Mouse (Mus musculus) heart, embryonic 15.5 days (tissue): Measurements from ENCODE around the gene Ppa1. TPM values are rescaled to one million over a fixed set of nuclear protein-coding genes. Genes with fewer than 3 reads are reported as not detected.

Source experiments
- ATAC-seq: fragments of 200-750 bp; cut with Nextera tagmentation; replicated peaks from 2 replicates; pipeline ENCODE4 v1.8.0; 2017; ENCODE audit warnings: low read depth, moderate TSS enrichment; ENCODE audit not compliant: insufficient number of reproducible peaks, insufficient read depth, low FRiP score
- H3K27ac ChIP-seq: fragments of 300-500 bp; sonication (generic); 2 replicates; pipeline ENCODE4 v1.5.1; 2015; ENCODE audit warnings: mild to moderate bottlenecking, inconsistent platforms
- H3K27me3 ChIP-seq: fragments of 300-500 bp; sonication (generic); 2 replicates; pipeline ENCODE4 v1.6.1; 2015; ENCODE audit warnings: inconsistent platforms
- H3K36me3 ChIP-seq: fragments of 300-500 bp; sonication (generic); 2 replicates; pipeline ENCODE4 v1.6.1; 2015; ENCODE audit warnings: mild to moderate bottlenecking, inconsistent platforms
- H3K4me1 ChIP-seq: fragments of 300-500 bp; sonication (generic); replicated peaks from 2 replicates; pipeline ENCODE4 v1.6.1; 2015; ENCODE audit warnings: inconsistent platforms
- H3K4me2 ChIP-seq: fragments of 300-500 bp; sonication (generic); 2 replicates; pipeline ENCODE4 v1.6.1; 2015; ENCODE audit warnings: inconsistent platforms, mild to moderate bottlenecking, moderate library complexity
- H3K4me3 ChIP-seq: fragments of 300-500 bp; sonication (generic); 2 replicates; pipeline ENCODE4 v1.5.1; 2015; ENCODE audit warnings: mild to moderate bottlenecking, inconsistent platforms
- H3K9ac ChIP-seq: fragments of 300-500 bp; sonication (generic); 2 replicates; pipeline ENCODE4 v1.6.1; 2015; ENCODE audit warnings: mild to moderate bottlenecking, inconsistent platforms
- H3K9me3 ChIP-seq: fragments of 300-500 bp; sonication (generic); replicated peaks from 2 replicates; pipeline ENCODE4 v1.6.1; 2016; ENCODE audit warnings: inconsistent platforms
- WGBS: fragments of 180-500 bp; shearing (Covaris S2); methylation state at CpG from one replicate; pipeline ENCODE4 v1.1.7; 2015; ENCODE audit warnings: mixed read lengths; 5-methylcytosine and 5-hydroxymethylcytosine counted together
- polyA plus RNA-seq: library from polyadenylated mRNA; unstranded; fragments of >200 nt; fragmentation: Nextera tagmentation; extraction: Ambion mirVana; gene quantifications from 2 replicates; pipeline ENCODE4 v1.2.1, GENCODE M21; 2015

Ppa1 gene
- polyA plus RNA-seq, 1 experiment from 2014 or later: 84.9 TPM

DNA sequence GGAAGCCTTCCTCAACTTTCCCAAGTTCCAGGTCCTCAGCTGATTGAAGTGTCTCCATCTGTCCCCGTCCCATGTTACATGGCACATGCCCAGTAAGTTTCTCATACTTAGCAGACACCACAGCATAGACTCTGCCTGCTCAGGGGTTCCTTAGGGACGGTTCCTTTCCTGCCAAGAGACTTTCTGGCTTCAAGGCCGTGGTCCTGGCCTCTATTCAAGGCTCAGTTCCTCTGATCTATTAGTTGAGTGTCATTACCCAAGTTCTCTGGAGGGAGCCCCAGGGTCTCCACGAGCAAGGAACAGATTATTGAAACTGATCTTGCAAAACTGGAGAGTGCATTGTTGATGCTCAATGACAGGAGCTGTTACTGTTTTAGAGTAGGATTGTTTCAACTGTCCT, 56.3 kb downstream of the Ppa1 start:
- Histone ChIP-seq H3K36me3 (peaks cover 28% of the 10 kb centered on the region; the same call in 1 of the 2 replicates), H3K27me3 (no peaks in the 10 kb centered on the region), H3K4me2 (no peak overlapping the region), H3K4me1 (peaks cover 5% of the 10 kb centered on the region), H3K9me3 (no peaks in the 10 kb centered on the region), H3K4me3 (no peak overlapping the region), H3K27ac (no peak overlapping the region), H3K9ac (no peak overlapping the region)
- 74% methylated on average over 4 of the region's 4 CpGs for WGBS
- no peak for ATAC-seq

DNA sequence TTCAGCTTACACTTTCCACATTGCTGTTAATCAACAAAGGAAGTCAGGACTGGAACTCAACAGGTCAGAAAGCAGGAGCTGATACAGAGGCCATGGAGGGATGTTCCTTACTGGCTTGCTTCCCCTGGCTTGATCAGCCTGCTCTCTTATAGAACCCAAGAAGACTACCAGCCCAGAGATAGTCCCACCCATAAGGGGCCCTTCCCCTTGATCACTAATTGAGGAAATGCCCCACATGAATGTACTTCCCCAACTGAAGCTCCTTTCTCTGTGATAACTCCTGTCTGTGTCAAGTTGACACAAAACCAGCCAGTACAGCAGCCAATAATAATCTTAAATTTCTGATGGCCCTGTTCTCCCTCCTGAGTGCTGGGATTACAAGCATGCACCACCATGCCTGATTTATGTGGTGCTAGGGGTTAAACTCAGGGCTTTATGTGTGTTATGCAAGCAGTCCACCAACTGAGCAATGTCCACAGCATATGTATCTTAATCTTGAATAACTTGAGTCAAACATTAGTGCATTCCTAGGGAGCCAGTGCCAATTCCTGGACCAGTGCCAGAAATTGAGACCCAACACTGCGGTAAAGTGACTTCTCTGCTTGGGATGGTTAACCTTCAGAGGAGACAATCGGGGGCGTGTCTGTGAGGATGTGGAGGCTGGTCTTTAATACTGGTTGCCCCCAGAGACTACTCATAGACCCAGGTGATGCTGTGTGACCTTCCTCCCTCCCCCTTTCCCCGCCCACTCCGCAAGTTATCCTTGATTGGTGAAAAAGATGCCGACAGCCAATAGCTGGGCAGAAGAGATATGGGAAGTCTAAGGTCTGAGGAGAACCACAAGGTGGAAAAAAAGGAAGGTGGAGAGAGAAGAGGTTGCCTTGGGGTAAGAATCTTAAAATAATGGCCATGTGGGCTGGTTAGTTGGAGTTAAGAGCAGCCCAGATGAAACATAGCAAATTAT, 58.3 kb downstream of the Ppa1 start:
- Histone ChIP-seq H3K27me3 (no peaks in the 10 kb centered on the region), H3K4me2 (no peak overlapping the region), H3K27ac (no peak overlapping the region), H3K4me1 (peaks cover 5% of the 10 kb centered on the region), H3K4me3 (no peak overlapping the region), H3K36me3 (peaks cover 18% of the 10 kb centered on the region; the same call in 1 of the 2 replicates), H3K9ac (no peak overlapping the region), H3K9me3 (no peaks in the 10 kb centered on the region)
- no peak for ATAC-seq
- WGBS: 67% methylated on average over 6 of the region's 6 CpGs

DNA sequence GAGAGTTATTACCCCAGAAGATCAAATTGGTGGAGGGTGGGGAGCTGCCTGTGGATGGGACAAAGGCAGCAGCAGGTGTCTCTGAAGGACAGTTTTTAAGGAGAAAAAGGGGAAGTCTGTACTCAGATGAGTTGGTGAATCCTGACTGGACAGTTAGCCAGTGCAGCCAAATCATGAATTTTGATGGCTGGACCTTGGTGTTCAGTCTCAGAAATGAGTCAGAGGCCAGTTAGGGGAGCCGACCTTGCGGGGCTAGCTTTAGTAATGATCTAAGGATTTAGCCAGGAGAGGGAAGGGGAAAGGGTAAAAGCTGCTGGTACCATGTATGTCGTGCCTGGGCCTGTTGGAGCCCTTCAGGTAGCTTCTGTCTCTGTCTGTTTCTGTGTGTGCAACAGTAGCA, 65.2 kb downstream of the Ppa1 start:
- ATAC-seq: no peak
- no peaks in the 10 kb centered on the region for H3K27me3 ChIP-seq
- no peak overlapping the region for H3K4me3 ChIP-seq
- 73% methylated on average over 3 of the region's 3 CpGs for whole genome bisulfite sequencing
- H3K36me3 ChIP-seq: no peaks in the 10 kb centered on the region
- peaks cover 14% of the 10 kb centered on the region for H3K4me1 ChIP-seq
- H3K4me2 ChIP-seq: no peak overlapping the region
- no peak overlapping the region for H3K9ac ChIP-seq
- H3K9me3 ChIP-seq: no peaks in the 10 kb centered on the region
- H3K27ac ChIP-seq: no peak overlapping the region

DNA sequence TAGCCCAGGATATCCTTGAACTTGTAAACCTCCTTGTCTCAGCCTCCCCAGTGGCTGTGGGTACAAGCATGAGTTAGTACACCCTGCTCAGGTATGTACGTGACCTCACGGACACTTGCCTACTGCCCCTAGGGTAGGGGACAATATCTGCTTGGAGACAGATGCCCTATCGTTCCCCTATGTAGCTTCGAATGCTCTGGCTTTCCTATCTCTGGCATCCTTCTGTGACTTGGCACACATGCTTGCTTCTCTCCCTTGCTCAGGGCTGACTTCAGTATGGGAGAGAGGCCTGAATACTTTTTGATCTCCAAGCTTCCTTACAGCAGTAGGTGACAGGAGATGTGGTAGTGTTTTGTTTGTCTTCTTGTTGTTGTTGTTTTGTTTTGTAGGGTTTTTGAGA, 65.8 kb downstream of the Ppa1 start:
- no peak for ATAC-seq
- WGBS: 88% methylated on average over 4 of the region's 4 CpGs
- Histone ChIP-seq H3K36me3 (no peaks in the 10 kb centered on the region), H3K9me3 (no peaks in the 10 kb centered on the region), H3K27ac (no peak overlapping the region), H3K4me3 (no peak overlapping the region), H3K9ac (no peak overlapping the region), H3K4me1 (peaks cover 14% of the 10 kb centered on the region), H3K27me3 (no peaks in the 10 kb centered on the region), H3K4me2 (no peak overlapping the region)

DNA sequence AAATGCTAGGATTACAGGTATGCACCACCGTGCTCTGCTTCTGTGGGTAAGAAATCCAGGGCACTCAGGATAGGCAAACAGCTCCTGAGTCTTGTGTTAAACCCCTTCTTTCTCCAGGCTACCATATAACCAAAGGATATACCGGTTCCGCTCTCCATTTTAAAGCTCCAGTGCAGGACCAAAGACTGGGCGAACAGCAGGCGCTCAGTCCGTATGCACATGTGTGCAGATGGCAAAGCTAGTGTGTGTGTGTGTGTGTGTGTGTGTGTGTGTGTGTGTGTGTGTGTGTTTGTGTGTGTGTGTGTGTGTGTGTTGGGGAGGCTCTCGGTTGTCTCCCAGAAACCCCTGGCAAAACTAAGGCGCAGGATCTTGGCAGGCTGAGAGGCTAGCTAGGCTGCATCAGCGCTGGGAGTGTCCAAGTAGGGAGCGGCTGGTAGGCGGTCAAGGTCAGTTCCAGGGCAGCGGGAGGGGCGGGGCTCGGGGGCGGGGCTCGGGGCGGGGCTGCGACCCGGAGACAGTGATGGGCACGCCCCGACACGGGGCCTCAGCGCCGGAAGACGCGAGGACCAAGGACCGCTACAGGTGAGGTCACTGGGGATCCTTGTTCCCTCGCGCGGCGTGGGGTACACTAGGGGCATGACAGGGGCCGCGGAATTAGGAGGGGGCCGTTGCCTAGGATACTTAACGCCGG, 66.6 kb downstream of the Ppa1 start, which contains the start of gene Aifm2:
Gene Aifm2 (plus strand): TSS at position 493 of the 691 bp plus-strand sequence.
- Histone ChIP-seq H3K4me3 (peak within 1 kb of the TSS; percentile 81), H3K36me3 (no peaks in the 10 kb centered on the region), H3K4me2 (peak within 1 kb of the TSS; percentile 87), H3K9me3 (no peaks in the 10 kb centered on the region), H3K9ac (peak within 1 kb of the TSS; percentile 74), H3K4me1 (peaks cover 14% of the 10 kb centered on the region), H3K27me3 (no peaks in the 10 kb centered on the region), H3K27ac (peak within 1 kb of the TSS; percentile 71)
- ATAC-seq: peak; percentile 92
- WGBS: 11% methylated on average over 32 of the region's 36 CpGs

DNA sequence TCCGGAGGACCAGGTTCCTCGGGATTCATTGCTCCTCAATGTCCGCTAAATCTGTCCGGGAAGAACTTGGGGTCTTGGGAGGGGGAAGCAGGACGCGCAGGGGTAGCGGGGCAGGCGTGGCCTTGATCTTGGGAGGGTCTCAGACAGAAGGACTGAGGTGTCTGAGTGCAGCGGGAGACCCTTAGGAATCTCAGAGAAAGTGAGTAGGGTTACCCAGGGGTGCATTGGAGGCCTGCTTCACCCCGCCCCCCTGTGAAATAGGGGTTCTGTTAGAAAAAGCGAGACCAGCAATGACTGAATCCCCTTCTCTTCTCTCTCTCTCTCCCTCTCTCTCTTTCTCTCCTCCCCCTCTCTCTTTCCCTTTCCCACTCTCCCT, 67.1 kb downstream of the Ppa1 start:
- H3K9me3 ChIP-seq: no peaks in the 10 kb centered on the region
- peak overlapping the region; percentile 81 for H3K4me3 ChIP-seq
- H3K27me3 ChIP-seq: no peaks in the 10 kb centered on the region
- ATAC-seq: 0 out of 2 replicates have a peak, but pooled peaks have one; percentile 16
- H3K4me1 ChIP-seq: peaks cover 14% of the 10 kb centered on the region
- H3K9ac ChIP-seq: peak overlapping the region; percentile 74
- H3K27ac ChIP-seq: peak overlapping the region; percentile 71
- H3K4me2 ChIP-seq: peak overlapping the region; percentile 87
- 2% methylated on average over 11 of the region's 11 CpGs for WGBS
- no peaks in the 10 kb centered on the region for H3K36me3 ChIP-seq

DNA sequence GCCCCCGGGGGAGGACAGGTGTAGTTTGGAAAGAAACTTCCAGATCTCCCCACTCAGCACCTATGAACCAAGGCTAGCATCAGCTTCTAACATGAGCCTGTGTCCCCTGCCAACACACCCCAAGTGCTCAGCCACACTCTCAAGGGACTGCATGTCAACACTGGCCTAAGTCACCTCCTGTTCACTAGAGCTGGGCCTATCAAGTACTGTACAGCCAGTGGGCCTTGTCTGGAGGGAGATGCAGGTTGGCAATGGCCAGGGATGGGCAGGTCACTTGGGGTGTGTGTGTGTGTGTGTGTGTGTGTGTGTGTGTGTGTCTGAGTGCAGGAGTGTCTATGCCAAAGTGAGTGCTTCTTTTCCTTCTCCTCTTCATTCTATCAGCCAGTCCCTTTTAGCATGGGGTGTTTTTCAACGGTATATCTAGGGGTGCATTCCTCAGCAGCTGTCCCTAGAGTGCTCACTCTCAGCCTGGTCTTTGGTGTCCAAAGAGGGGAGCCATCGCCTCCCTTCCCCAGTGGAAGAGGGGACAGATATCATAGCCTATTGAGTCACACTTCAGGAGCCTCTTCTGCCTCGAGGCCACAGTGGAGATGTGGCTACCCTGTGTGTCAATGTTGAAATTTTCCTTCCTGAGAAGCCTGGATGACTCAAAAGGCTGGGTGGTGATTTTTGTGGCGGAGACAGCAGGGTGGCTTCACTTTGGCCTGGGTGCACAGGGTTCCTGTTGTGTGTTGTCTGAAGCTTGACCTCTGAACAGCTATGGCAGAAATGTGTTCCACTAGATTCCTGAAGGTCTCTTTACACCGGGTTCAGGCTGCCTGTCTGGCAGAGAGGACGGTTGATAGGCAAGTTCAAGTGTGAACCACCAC, 67.9 kb downstream of the Ppa1 start:
- H3K36me3 ChIP-seq: no peaks in the 10 kb centered on the region
- no peak overlapping the region for H3K27ac ChIP-seq
- no peaks in the 10 kb centered on the region for H3K27me3 ChIP-seq
- peak overlapping the region; percentile 74; the same call in 1 of the 2 replicates for H3K9ac ChIP-seq
- H3K4me1 ChIP-seq: peaks cover 14% of the 10 kb centered on the region
- peak overlapping the region; percentile 87 for H3K4me2 ChIP-seq
- peak overlapping the region; percentile 81 for H3K4me3 ChIP-seq
- 61% methylated on average over 7 of the region's 7 CpGs for WGBS
- ATAC-seq: 0 out of 2 replicates have a peak, but pooled peaks have one; percentile 16
- no peaks in the 10 kb centered on the region for H3K9me3 ChIP-seq

DNA sequence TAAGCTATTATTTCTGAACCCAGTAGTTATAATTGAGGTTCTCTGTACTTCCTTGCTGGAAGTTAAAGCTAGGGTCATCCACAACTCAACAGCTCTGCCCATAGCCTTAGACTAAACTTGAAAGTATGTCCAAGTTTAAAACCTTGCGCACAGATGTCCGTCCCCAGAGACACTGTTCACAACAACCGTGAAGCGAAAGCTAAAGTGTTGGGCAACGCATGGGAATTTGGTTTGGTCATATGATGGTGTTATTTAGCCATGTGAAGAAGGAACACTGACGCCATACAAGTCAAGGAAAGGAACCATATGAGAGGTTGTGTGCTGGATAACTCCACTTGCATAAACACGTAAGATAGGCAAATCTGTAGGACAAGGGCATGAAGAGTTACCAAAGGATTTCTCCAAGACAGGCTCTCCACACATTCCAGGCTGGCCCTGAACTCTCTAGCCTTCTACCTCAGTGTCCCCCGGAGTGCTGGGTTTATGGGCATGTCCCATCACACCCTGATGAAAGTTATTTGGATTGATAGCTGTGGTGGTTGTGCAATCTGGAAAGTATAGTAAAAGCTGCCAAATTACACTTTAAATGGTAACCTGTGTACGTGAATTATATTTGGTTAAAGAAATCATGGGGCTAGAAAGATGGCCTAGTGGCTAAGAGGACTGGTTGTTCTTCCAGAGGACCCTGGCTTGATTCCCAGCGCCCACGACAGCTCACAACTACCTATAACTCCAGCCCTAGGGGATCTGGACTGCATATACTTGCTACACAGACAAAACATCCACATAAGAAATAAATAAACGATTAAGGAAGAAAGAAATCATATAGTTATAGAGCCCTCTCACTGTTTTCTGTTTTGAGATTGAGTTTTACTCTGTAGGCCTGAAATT, 69.3 kb downstream of the Ppa1 start:
- H3K27me3 ChIP-seq: no peaks in the 10 kb centered on the region
- H3K9ac ChIP-seq: no peak overlapping the region
- no peak overlapping the region for H3K4me3 ChIP-seq
- no peak overlapping the region for H3K27ac ChIP-seq
- H3K9me3 ChIP-seq: no peaks in the 10 kb centered on the region
- no peaks in the 10 kb centered on the region for H3K36me3 ChIP-seq
- H3K4me2 ChIP-seq: no peak overlapping the region
- 88% methylated on average over 12 of the region's 12 CpGs for WGBS
- ATAC-seq: no peak
- peaks cover 14% of the 10 kb centered on the region for H3K4me1 ChIP-seq

DNA sequence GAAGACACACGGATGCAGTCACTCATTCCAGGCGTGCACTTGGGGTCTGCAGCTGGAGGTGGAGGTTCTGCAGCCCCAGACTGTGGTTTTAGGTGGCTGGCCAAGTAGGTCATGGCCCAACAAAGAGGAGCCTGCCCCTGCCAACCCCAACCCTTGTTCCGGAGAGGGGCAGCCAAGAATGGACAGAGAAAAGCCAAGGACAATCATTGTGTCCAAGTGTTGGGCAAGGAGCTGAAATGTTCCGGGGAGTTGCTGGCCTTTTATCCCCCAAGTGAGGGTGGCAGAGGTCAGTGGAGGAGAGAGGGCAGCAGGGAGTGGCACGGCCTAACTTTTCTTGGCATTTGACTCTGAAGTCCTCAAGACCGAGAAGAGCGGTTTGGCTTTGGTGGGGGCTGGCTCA, 72.0 kb downstream of the Ppa1 start:
- H3K27me3 ChIP-seq: no peaks in the 10 kb centered on the region
- H3K9me3 ChIP-seq: no peaks in the 10 kb centered on the region
- no peak overlapping the region for H3K4me3 ChIP-seq
- no peak overlapping the region for H3K9ac ChIP-seq
- H3K36me3 ChIP-seq: no peaks in the 10 kb centered on the region
- ATAC-seq: no peak
- no peak overlapping the region for H3K27ac ChIP-seq
- 85% methylated on average over 7 of the region's 7 CpGs for WGBS
- no peak overlapping the region for H3K4me2 ChIP-seq
- H3K4me1 ChIP-seq: peaks cover 20% of the 10 kb centered on the region

DNA sequence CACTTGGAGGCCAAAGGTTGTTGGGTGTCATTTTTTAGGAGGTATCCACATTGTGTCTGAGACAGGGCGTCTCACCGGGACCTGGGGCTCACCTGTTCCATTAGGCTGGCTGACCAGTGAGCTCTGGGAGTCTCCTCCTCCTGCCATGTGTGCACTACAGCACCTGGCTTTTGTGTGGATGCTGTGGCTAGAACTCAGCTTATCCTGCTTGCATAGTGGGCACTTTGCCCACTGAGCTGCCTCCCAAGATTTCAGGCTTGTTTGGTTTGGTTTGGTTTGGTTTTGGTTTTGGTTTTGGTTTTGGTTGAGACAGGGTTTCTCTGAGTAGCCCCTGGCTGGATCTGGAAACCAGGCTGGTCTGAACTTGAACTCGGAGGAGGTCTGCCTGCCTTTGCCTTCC, 73.9 kb downstream of the Ppa1 start:
- Histone ChIP-seq H3K27me3 (no peaks in the 10 kb centered on the region), H3K4me1 (peaks cover 8% of the 10 kb centered on the region; the same call in 1 of the 2 replicates), H3K4me2 (no peak overlapping the region), H3K36me3 (peaks cover 5% of the 10 kb centered on the region; the same call in 1 of the 2 replicates), H3K27ac (no peak overlapping the region), H3K4me3 (no peak overlapping the region), H3K9ac (no peak overlapping the region), H3K9me3 (no peaks in the 10 kb centered on the region)
- WGBS: 65% methylated on average over 3 of the region's 3 CpGs
- no peak for ATAC-seq
